Mouse (Mus musculus): ENCODE results near the gene Prtn3.

DNA sequence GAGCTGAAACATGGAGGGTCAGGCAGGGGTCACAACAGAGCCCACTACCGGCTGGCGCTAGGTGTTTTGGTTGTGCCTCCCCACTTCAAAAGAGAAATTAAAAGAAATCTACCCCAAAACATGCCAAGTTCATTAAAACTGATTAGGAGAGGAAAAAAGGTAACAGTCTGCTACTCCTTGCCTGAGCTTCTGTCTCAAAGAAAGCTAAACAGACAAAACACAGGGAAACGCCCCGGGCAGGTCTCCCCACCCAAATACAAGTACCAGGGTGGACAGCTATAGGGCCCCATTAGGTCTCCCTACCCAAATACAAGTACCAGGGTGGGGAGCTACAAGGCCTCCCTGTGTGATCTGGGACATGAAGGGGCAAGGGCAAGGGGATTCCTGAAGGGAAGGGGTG is 36.3 kb downstream of the Prtn3 start, which contains the start of gene Gm26602:
- TF ChIP-seq CTCF (IDR thresholded peaks at IDR 0.05; ENCODE audit: low read depth): no peak
- no peak for TF ChIP-seq EP300 (IDR thresholded peaks at IDR 0.05; ENCODE audit: low read depth)
